Mouse (Mus musculus) forebrain, embryonic 15.5 days (tissue): ENCODE measurements around the gene Gm10134. TPM values are rescaled to one million over a fixed set of nuclear protein-coding genes. Genes with fewer than 3 reads are reported as not detected.

Experiments
- ATAC-seq: fragments of 200-750 bp; cut with Nextera tagmentation; replicated peaks from 2 replicates; pipeline ENCODE4 v1.8.0; 2017; ENCODE audit warnings: mild to moderate bottlenecking, moderate TSS enrichment, moderate library complexity
- H3K27ac ChIP-seq: fragments of 300-500 bp; sonication (generic); replicated peaks from 2 replicates; pipeline ENCODE4 v1.5.1; 2015; ENCODE audit warnings: mild to moderate bottlenecking, inconsistent platforms
- H3K27me3 ChIP-seq: fragments of 300-500 bp; sonication (generic); 2 replicates; pipeline ENCODE4 v1.6.1; 2015; ENCODE audit warnings: inconsistent platforms
- H3K36me3 ChIP-seq: fragments of 300-500 bp; sonication (generic); 2 replicates; pipeline ENCODE4 v1.6.1; 2015; ENCODE audit warnings: mild to moderate bottlenecking, inconsistent platforms
- H3K4me1 ChIP-seq: fragments of 300-500 bp; sonication (generic); 2 replicates; pipeline ENCODE4 v1.6.1; 2015; ENCODE audit warnings: inconsistent platforms
- H3K4me2 ChIP-seq: fragments of 300-500 bp; sonication (generic); replicated peaks from 2 replicates; pipeline ENCODE4 v1.6.1; 2015; ENCODE audit warnings: mild to moderate bottlenecking, inconsistent platforms
- H3K4me3 ChIP-seq: fragments of 300-500 bp; sonication (generic); 2 replicates; pipeline ENCODE4 v1.5.1; 2015; ENCODE audit warnings: mild to moderate bottlenecking, inconsistent platforms
- H3K9ac ChIP-seq: fragments of 300-500 bp; sonication (generic); replicated peaks from 2 replicates; pipeline ENCODE4 v1.6.1; 2015; ENCODE audit warnings: mild to moderate bottlenecking, inconsistent platforms
- H3K9me3 ChIP-seq: fragments of 300-500 bp; sonication (generic); 2 replicates; pipeline ENCODE4 v1.6.1; 2016; ENCODE audit warnings: inconsistent platforms
- WGBS: fragments of 180-500 bp; shearing (Covaris S2); methylation state at CpG from one replicate; pipeline ENCODE4 v1.1.7; 2015; ENCODE audit warnings: mixed read lengths; 5-methylcytosine and 5-hydroxymethylcytosine counted together
- polyA plus RNA-seq: library from polyadenylated mRNA; unstranded; fragments of >200 nt; fragmentation: Nextera tagmentation; extraction: Ambion mirVana; gene quantifications from 2 replicates; pipeline ENCODE4 v1.2.1, GENCODE M21; 2015

Gene Gm10134
- polyA plus RNA-seq, 1 experiment from 2014 or later: 0.92 TPM

GRCm38 (mm10) chr2:28536166-28536565, 30.3 kb downstream of the Gm10134 start:
- H3K4me3 ChIP-seq: no peak overlapping the region
- H3K9ac ChIP-seq: no peak overlapping the region
- no peaks in the 10 kb centered on the region for H3K36me3 ChIP-seq
- no peaks in the 10 kb centered on the region for H3K9me3 ChIP-seq
- H3K27ac ChIP-seq: peak overlapping the region; percentile 89
- WGBS: 64% methylated on average over 4 of the region's 4 CpGs
- no peaks in the 10 kb centered on the region for H3K27me3 ChIP-seq
- H3K4me1 ChIP-seq: peaks cover 89% of the 10 kb centered on the region
- no peak for ATAC-seq
- H3K4me2 ChIP-seq: no peak overlapping the region

GRCm38 (mm10) chr2:28536766-28537633, 31.1 kb downstream of the Gm10134 start:
- ATAC-seq: no peak
- Histone ChIP-seq H3K4me1 (peaks cover 89% of the 10 kb centered on the region), H3K36me3 (peaks cover 4% of the 10 kb centered on the region), H3K9me3 (no peaks in the 10 kb centered on the region), H3K4me2 (no peak overlapping the region), H3K4me3 (no peak overlapping the region), H3K27me3 (no peaks in the 10 kb centered on the region), H3K9ac (no peak overlapping the region), H3K27ac (peak overlapping the region; percentile 89)
- WGBS: 76% methylated on average over 11 of the region's 11 CpGs

GRCm38 (mm10) chr2:28537634-28537920, 31.7 kb downstream of the Gm10134 start:
- H3K27ac ChIP-seq: no peak overlapping the region
- no peak overlapping the region for H3K4me2 ChIP-seq
- H3K36me3 ChIP-seq: peaks cover 10% of the 10 kb centered on the region
- 24% methylated on average over 4 of the region's 4 CpGs for WGBS
- H3K4me3 ChIP-seq: no peak overlapping the region
- no peak overlapping the region for H3K9ac ChIP-seq
- no peaks in the 10 kb centered on the region for H3K9me3 ChIP-seq
- no peak for ATAC-seq
- H3K4me1 ChIP-seq: peaks cover 83% of the 10 kb centered on the region
- H3K27me3 ChIP-seq: no peaks in the 10 kb centered on the region

DNA sequence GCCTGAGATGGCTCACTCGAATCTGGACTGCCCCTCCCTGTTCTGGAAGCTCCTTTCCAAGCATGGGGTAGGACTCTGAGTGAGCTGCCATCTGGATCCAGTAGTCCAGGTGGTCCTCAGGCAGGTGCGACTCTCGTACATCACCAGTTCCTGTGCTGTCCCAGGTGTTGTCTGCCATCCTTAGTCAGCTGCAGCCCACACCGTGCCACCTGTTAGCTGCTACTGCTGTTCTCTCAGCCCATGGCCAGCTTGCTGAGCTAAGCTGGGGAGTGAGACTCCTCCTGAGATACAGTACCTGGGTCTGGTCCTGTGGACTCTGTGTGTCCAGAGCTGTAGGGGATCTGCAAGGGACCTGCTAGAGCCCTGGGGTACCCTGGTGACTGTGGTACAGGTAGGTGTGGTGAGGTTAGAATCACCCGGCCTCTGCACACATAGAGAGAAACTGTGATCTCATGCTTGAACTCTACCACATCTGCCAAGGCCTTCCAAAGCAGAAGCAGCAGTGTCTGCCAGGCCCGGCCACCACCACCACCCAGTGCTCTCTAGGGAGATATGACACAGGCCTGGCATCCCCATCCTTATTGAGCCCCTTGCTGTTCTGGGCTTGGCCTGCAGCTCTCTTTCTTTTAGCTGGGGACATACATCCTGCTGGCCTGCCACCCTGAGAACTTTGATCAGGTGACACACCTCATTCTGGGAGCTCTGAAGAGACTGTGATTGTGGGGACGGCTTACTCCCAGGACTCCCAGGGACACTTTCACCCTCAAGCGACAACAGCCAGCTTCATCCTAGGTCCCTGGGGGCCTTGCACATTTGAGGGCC, 32.3 kb downstream of the Gm10134 start:
- no peak overlapping the region for H3K4me2 ChIP-seq
- no peak for ATAC-seq
- 73% methylated on average over 8 of the region's 8 CpGs for WGBS

GRCm38 (mm10) chr2:28538817-28539128, 32.9 kb downstream of the Gm10134 start:
- Histone ChIP-seq H3K4me1 (peaks cover 71% of the 10 kb centered on the region), H3K36me3 (peaks cover 20% of the 10 kb centered on the region), H3K27ac (peak overlapping the region; percentile 80), H3K4me3 (no peak overlapping the region), H3K9ac (no peak overlapping the region), H3K4me2 (no peak overlapping the region), H3K27me3 (no peaks in the 10 kb centered on the region), H3K9me3 (no peaks in the 10 kb centered on the region)
- no peak for ATAC-seq
- WGBS: 45% methylated on average over 1 of the region's 1 CpGs

More for the DNA sequence above, 32.3 kb downstream of the Gm10134 start:
- no peak overlapping the region for H3K4me3 ChIP-seq
- no peak overlapping the region for H3K9ac ChIP-seq
- H3K9me3 ChIP-seq: no peaks in the 10 kb centered on the region
- H3K27ac ChIP-seq: peak overlapping the region; percentile 80
- H3K4me1 ChIP-seq: peaks cover 77% of the 10 kb centered on the region
- H3K27me3 ChIP-seq: no peaks in the 10 kb centered on the region
- peaks cover 15% of the 10 kb centered on the region for H3K36me3 ChIP-seq

GRCm38 (mm10) chr2:28539206-28539605, 33.3 kb downstream of the Gm10134 start:
- no peak overlapping the region for H3K4me3 ChIP-seq
- no peak overlapping the region for H3K9ac ChIP-seq
- H3K36me3 ChIP-seq: peaks cover 25% of the 10 kb centered on the region
- no peak overlapping the region for H3K4me2 ChIP-seq
- ATAC-seq: peak; percentile 53
- peaks cover 67% of the 10 kb centered on the region for H3K4me1 ChIP-seq
- peak overlapping the region; percentile 80 for H3K27ac ChIP-seq
- no peaks in the 10 kb centered on the region for H3K9me3 ChIP-seq
- H3K27me3 ChIP-seq: no peaks in the 10 kb centered on the region
- 53% methylated on average over 7 of the region's 7 CpGs for WGBS

DNA sequence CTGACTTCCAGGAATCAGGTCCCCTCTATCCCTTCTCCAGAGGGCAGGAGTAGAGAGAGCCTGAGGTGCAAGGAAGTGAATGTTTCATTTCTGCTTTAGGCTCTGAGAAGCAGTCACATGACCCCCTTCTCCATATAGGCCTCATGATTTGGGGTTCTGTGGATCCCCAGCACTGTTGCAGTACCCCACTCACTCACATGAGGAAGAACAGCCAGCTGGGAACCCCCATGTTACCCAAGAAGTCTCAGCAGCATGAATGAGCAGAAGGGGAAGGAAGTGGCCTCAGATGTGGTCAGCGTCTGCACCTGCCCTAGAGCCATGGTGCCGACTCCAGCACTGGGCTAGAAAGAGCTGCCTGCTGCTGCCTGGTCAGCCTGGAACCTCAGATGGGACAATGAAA, 34.1 kb downstream of the Gm10134 start:
- Histone ChIP-seq H3K9me3 (no peaks in the 10 kb centered on the region), H3K27me3 (no peaks in the 10 kb centered on the region), H3K9ac (no peak overlapping the region), H3K4me1 (peaks cover 59% of the 10 kb centered on the region), H3K36me3 (peaks cover 32% of the 10 kb centered on the region), H3K4me2 (no peak overlapping the region), H3K27ac (peak overlapping the region; percentile 80; the same call in 1 of the 2 replicates), H3K4me3 (no peak overlapping the region)
- 93% methylated on average over 2 of the region's 2 CpGs for WGBS
- no peak for ATAC-seq

DNA sequence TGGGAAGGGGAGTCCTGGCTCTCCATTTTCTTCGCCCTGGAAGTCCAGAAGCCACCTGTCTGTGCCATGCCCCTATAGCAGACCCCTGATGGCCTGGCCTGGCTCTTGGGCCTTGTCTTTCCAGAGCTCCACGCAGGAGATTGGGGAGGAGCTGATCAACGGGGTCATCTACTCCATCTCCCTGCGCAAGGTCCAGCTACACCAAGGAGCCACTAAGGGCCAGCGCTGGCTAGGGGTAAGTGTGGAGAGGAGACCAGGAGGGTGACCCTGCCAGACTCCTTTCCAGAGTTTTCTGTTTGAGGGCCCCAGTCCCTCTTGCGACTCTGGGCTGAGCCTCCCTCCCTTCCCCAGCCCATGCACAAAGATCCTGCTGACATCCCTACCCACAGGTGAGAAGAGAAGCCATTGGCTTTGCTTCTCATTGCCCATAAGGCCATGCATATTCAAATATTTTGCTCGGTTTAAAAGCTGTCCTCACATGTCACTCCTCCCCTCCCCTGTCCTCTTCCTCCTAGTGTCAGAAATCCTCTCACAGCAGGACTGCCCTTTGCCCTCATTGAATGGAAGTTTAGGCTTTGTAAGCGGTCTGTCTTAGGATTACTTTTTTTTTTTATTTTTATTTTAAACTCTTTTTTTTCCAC, 34.8 kb downstream of the Gm10134 start:
- Histone ChIP-seq H3K4me2 (no peak overlapping the region), H3K4me3 (no peak overlapping the region), H3K27ac (no peak overlapping the region), H3K9ac (no peak overlapping the region), H3K9me3 (no peaks in the 10 kb centered on the region), H3K4me1 (peaks cover 52% of the 10 kb centered on the region), H3K27me3 (no peaks in the 10 kb centered on the region), H3K36me3 (peaks cover 40% of the 10 kb centered on the region)
- 81% methylated on average over 8 of the region's 8 CpGs for WGBS
- no peak for ATAC-seq

- H3K4me1 ChIP-seq: peaks cover 24% of the 10 kb centered on the region
- no peak overlapping the region for H3K9ac ChIP-seq
- no peaks in the 10 kb centered on the region for H3K9me3 ChIP-seq
- WGBS: 69% methylated on average over 8 of the region's 8 CpGs
- no peak overlapping the region for H3K4me3 ChIP-seq
- H3K4me2 ChIP-seq: no peak overlapping the region
- peaks cover 54% of the 10 kb centered on the region for H3K36me3 ChIP-seq
- no peaks in the 10 kb centered on the region for H3K27me3 ChIP-seq
- ATAC-seq: no peak
- 0 out of 2 replicates have a peak overlapping the region, but pooled peaks have one; percentile 15 for H3K27ac ChIP-seq
Observed at GRCm38 (mm10) chr2:28543894-28544293, 38.0 kb downstream of the Gm10134 start.

DNA sequence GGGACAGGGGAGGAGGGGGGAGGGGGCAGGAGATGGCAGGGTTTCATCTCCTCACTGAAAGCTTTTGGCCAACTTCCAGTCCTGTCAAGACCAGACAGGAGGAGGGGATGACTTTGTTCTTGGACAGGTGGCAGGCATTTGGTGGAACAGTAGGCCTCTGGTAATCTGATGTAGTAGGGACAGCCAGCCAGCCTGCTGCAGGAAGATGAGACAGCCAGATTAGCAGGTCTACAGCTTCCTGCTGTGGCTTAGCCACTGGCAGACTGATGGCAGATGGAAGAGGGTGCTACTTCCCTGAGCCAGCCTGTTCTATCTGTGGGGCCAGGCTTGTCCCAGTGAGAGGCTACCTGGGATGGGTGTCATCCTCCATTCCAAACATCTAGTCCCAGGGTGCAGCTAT, 40.1 kb downstream of the Gm10134 start:
- H3K27ac ChIP-seq: peak overlapping the region; percentile 44
- no peak for ATAC-seq

DNA sequence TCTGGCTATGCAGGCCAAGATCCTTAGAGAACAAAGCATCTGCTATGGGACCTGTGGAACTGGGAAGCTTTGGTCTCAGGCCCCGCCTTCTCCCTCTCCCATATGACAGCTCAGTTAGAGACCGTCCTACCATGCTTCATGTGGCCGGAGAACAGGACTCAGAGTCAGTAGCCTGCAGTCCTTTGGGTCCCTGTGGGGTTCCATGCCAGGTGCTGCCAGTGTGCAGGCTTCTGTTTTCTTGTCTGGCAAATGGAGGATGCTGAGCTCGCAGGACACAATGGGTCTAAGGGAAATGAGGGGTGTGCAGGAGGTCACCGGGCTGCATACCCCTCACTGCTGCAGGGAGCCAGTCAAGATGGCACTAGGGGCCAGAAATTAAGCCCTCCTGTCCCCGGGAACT, 40.7 kb downstream of the Gm10134 start:
- WGBS: 81% methylated on average over 6 of the region's 6 CpGs
- Histone ChIP-seq H3K36me3 (peaks cover 81% of the 10 kb centered on the region), H3K4me2 (no peak overlapping the region), H3K27ac (peak overlapping the region; percentile 44), H3K4me3 (no peak overlapping the region), H3K9me3 (no peaks in the 10 kb centered on the region), H3K27me3 (no peaks in the 10 kb centered on the region), H3K4me1 (0 out of 2 replicates have a peak, but pooled peaks cover 4% of the 10 kb centered on the region), H3K9ac (no peak overlapping the region)
- ATAC-seq: no peak

More for the DNA sequence above, 40.1 kb downstream of the Gm10134 start:
- Histone ChIP-seq H3K9me3 (no peaks in the 10 kb centered on the region), H3K9ac (no peak overlapping the region), H3K36me3 (peaks cover 75% of the 10 kb centered on the region), H3K27me3 (no peaks in the 10 kb centered on the region), H3K4me2 (no peak overlapping the region), H3K4me1 (0 out of 2 replicates have a peak, but pooled peaks cover 4% of the 10 kb centered on the region), H3K4me3 (no peak overlapping the region)
